Mouse (Mus musculus) forebrain, postnatal 0 days (tissue): ENCODE measurements around the gene Pnck. TPM values are rescaled to one million over a fixed set of nuclear protein-coding genes. Genes with fewer than 3 reads are reported as not detected.

Source experiments
- ATAC-seq: fragments of 200-750 bp; cut with Nextera tagmentation; 2 replicates; pipeline ENCODE4 v1.8.0; 2017; ENCODE audit warnings: mild to moderate bottlenecking, moderate library complexity
- DNase-seq: peaks from one replicate; pipeline ENCODE4 v3.0.0-alpha.2; 2015
- H3K27ac ChIP-seq: fragments of 300-500 bp; sonication (generic); 2 replicates; pipeline ENCODE4 v1.5.1; 2014; ENCODE audit warnings: low read depth, mild to moderate bottlenecking, antibody characterized with exemption, low read length, moderate library complexity, mixed read lengths
- H3K27me3 ChIP-seq: fragments of 300-500 bp; sonication (generic); 2 replicates; pipeline ENCODE4 v1.6.1; 2014; ENCODE audit warnings: mild to moderate bottlenecking, low read length, mixed read lengths; ENCODE audit not compliant: insufficient read depth
- H3K36me3 ChIP-seq: fragments of 300-500 bp; sonication (generic); 2 replicates; pipeline ENCODE4 v1.6.1; 2014; ENCODE audit warnings: mild to moderate bottlenecking, moderate library complexity; ENCODE audit not compliant: insufficient read depth
- H3K4me1 ChIP-seq: fragments of 300-500 bp; sonication (generic); 2 replicates; pipeline ENCODE4 v1.6.1; 2014; ENCODE audit warnings: antibody characterized with exemption; ENCODE audit not compliant: insufficient read depth
- H3K4me2 ChIP-seq: fragments of 300-500 bp; sonication (generic); 2 replicates; pipeline ENCODE4 v1.6.1; 2014; ENCODE audit warnings: low read depth, mild to moderate bottlenecking, moderate library complexity
- H3K4me3 ChIP-seq: fragments of 300-500 bp; sonication (generic); 2 replicates; pipeline ENCODE4 v1.5.1; 2014; ENCODE audit warnings: low read depth, low read length, mixed read lengths
- H3K9ac ChIP-seq: fragments of 300-500 bp; sonication (generic); 2 replicates; pipeline ENCODE4 v1.6.1; 2014; ENCODE audit warnings: mild to moderate bottlenecking
- H3K9me3 ChIP-seq: fragments of 300-500 bp; sonication (generic); 2 replicates; pipeline ENCODE4 v1.6.1; 2016; ENCODE audit warnings: low read length
- CTCF ChIP-seq: sonication (generic); IDR thresholded peaks from 2 replicates; pipeline ENCODE4 v1.5.1; 2016; ENCODE audit warnings: antibody characterized with exemption, control low read depth, low read depth
- WGBS: fragments of 180-500 bp; shearing (Covaris S2); extraction: QIAGEN DNeasy Blood & Tissue Kit; methylation state at CpG from one replicate; pipeline ENCODE4 v1.1.7; 2014; 5-methylcytosine and 5-hydroxymethylcytosine counted together
- polyA plus RNA-seq: library from polyadenylated mRNA; unstranded; fragments of >200 nt; fragmentation: Nextera tagmentation; extraction: Ambion mirVana; gene quantifications from 2 replicates; pipeline ENCODE4 v1.2.1, GENCODE M21; 2015
- total RNA-seq: library from RNA; depleted of rRNA; stranded (reverse); fragments of >200 nt; gene quantifications from 2 replicates; pipeline ENCODE4 v1.2.3, GENCODE M21; 2014

Gene Pnck
- total and polyA plus RNA-seq, 2 experiments from 2014 or later: 117 to 145 TPM

DNA sequence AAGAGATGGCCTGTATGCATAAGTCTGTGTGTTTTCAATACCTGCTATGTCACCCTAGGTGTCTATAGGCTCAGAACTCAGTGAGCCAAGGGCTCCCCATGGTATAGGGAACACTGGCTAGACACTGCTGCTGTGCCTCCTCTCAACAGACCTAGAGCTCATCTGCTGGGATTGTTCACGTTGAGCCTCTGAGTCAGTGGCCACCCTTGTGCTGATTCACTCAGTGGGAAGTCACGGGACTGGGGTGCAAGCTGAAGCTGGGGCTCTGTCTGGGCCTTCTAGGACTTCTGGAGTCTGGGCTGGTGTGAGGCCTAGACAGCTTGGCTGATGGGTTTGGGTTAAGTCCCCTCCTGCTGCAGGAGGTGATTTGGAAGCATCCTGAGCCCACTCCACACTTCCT is 15.3 kb upstream of the Pnck start:
- Histone ChIP-seq H3K27ac (no peak overlapping the region), H3K9me3 (no peaks in the 10 kb centered on the region), H3K9ac (no peak overlapping the region), H3K4me1 (no peaks in the 10 kb centered on the region), H3K27me3 (no peaks in the 10 kb centered on the region), H3K4me2 (peak overlapping the region; percentile 61), H3K36me3 (peaks cover 8% of the 10 kb centered on the region; the same call in 1 of the 2 replicates), H3K4me3 (peak overlapping the region; percentile 3; the same call in 1 of the 2 replicates)
- no peak for DNase-seq
- TF ChIP-seq CTCF: no peak
- WGBS: 67% methylated on average over 2 of the region's 2 CpGs
- no peak for ATAC-seq

DNA sequence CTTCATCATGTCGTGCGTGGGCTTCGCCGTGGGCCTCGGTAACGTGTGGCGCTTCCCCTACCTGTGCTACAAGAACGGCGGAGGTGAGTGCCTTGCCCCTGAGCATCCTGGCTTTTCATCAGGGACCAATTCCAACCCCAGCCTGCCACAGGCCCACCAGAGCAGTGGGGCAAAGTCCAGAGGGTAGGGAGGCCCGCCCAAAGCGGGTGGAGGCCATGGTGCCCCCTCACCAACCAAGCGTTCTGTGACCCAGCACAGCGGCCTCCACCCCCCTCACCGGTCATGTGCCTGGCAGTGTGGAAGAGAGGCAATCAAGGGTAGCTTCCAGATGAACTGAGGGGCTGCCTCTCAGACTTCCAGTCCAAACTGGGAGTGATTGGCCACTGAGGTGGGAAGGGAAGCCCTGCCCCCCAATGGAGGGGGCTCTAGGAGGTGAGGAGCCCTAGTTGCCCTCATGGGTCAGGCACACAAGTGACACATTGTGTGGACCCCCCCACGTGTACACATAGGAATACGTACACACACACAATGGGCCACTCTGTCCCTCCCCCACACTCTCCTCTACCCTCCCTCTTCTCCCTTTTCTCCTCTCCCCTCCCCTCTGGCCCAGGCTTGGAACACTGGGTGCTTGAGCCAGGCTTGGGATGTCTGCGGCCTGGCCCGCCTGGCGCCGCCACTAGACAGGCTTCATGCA is 14.2 kb upstream of the Pnck start:
- WGBS: 27% methylated on average over 20 of the region's 20 CpGs
- peak overlapping the region; percentile 62 for H3K27ac ChIP-seq
- H3K4me1 ChIP-seq: no peaks in the 10 kb centered on the region
- H3K9ac ChIP-seq: peak overlapping the region; percentile 64
- H3K36me3 ChIP-seq: 0 out of 2 replicates have a peak, but pooled peaks cover 4% of the 10 kb centered on the region
- ATAC-seq (peak; percentile 57), DNase-seq (peak; percentile 27)
- no peak for TF ChIP-seq CTCF
- no peaks in the 10 kb centered on the region for H3K9me3 ChIP-seq
- H3K4me2 ChIP-seq: peak overlapping the region; percentile 61
- no peaks in the 10 kb centered on the region for H3K27me3 ChIP-seq
- H3K4me3 ChIP-seq: peak overlapping the region; percentile 53

DNA sequence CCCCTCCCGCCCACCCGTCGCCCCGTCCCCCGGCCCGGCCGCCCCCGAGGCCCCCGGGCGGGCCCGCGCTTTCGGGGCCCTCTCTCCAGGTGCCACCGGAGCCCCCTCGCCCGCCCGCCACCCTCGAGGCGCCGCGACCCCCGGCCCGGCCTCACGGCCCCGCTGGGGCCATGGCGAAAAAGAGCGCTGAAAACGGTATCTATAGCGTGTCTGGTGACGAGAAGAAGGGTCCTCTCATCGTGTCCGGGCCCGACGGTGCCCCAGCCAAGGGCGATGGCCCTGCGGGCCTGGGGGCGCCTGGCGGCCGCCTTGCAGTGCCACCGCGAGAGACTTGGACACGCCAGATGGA is 13.7 kb upstream of the Pnck start:
- no peaks in the 10 kb centered on the region for H3K9me3 ChIP-seq
- DNase-seq (no peak), ATAC-seq (peak; percentile 12; the same call in 1 of the 2 replicates)
- peak overlapping the region; percentile 61 for H3K4me2 ChIP-seq
- peak overlapping the region; percentile 62 for H3K27ac ChIP-seq
- H3K4me3 ChIP-seq: peak overlapping the region; percentile 53
- 42% methylated on average over 28 of the region's 42 CpGs for WGBS
- H3K27me3 ChIP-seq: no peaks in the 10 kb centered on the region
- 0 out of 2 replicates have a peak, but pooled peaks cover 4% of the 10 kb centered on the region for H3K36me3 ChIP-seq
- no peaks in the 10 kb centered on the region for H3K4me1 ChIP-seq
- peak overlapping the region; percentile 64 for H3K9ac ChIP-seq
- no peak for TF ChIP-seq CTCF

DNA sequence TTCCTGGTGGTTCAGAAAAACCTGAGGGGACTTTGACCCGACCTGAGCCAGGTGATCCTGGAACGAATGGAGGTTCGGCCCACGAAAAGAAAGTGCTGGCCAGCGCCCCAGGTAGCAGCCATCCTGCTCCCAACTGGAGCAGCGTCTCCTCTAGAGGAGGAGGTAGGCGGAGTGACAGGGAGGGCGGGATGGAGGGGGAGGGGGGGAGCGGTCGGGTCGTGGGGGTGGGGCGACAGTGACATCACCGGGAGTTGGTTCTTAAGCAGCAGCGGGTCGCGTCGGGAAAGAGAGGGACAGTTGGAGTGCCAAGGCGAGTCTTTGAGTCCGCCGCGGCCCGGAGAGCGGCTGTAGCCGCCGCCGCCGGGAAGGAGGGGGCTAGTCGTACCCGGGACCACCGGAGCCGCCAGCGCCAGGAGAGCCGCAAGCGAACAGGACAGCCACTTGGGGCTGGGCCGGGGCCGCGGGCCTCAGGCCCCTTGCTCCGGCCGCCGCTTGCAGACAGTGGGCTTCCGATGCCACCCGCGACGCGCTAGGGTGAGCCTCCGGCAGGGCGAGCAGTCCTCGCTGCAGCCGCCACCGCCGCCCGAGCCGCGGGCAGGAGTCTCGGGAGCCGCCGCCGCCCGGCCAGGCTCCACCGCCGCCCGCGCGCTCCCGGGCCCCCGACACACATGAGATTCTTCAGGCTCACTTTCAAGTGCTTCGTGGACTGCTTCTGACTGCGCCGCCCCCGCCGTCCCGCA is 13.1 kb upstream of the Pnck start, which contains the start of gene Slc6a8:
TSS of gene Slc6a8 (plus strand) at position 272 of the 740 bp plus-strand sequence.
- TF ChIP-seq CTCF: no peak
- H3K27ac ChIP-seq: peak within 1 kb of the TSS; percentile 62
- 38% methylated on average over 64 of the region's 72 CpGs for WGBS
- no peaks in the 10 kb centered on the region for H3K9me3 ChIP-seq
- peak within 1 kb of the TSS; percentile 64 for H3K9ac ChIP-seq
- no peaks in the 10 kb centered on the region for H3K4me1 ChIP-seq
- DNase-seq (peak; percentile 74), ATAC-seq (peak; percentile 73)
- peak within 1 kb of the TSS; percentile 61 for H3K4me2 ChIP-seq
- 0 out of 2 replicates have a peak, but pooled peaks cover 4% of the 10 kb centered on the region for H3K36me3 ChIP-seq
- peak within 1 kb of the TSS; percentile 53 for H3K4me3 ChIP-seq
- no peaks in the 10 kb centered on the region for H3K27me3 ChIP-seq

GRCm38 (mm10) chrX:73672031-73672431 is 12.1 kb upstream of the Pnck start:
- Histone ChIP-seq H3K9ac (no peak overlapping the region), H3K4me2 (no peak overlapping the region), H3K27me3 (no peaks in the 10 kb centered on the region), H3K27ac (0 out of 2 replicates have a peak overlapping the region, but pooled peaks have one; percentile 29), H3K9me3 (no peaks in the 10 kb centered on the region), H3K36me3 (0 out of 2 replicates have a peak, but pooled peaks cover 4% of the 10 kb centered on the region), H3K4me3 (no peak overlapping the region), H3K4me1 (no peaks in the 10 kb centered on the region)
- peak; percentile 53 for TF ChIP-seq CTCF
- 47% methylated on average over 4 of the region's 4 CpGs for WGBS
- peak; percentile 54 for ATAC-seq
- DNase-seq: peak; percentile 52

- Histone ChIP-seq H3K4me1 (no peaks in the 10 kb centered on the region), H3K9ac (no peak overlapping the region), H3K9me3 (no peaks in the 10 kb centered on the region), H3K27ac (no peak overlapping the region), H3K36me3 (no peaks in the 10 kb centered on the region), H3K27me3 (no peaks in the 10 kb centered on the region), H3K4me2 (no peak overlapping the region), H3K4me3 (no peak overlapping the region)
- ATAC-seq: no peak
- peak; percentile 37 for TF ChIP-seq CTCF
- peak; percentile 18 for DNase-seq
Measured at GRCm38 (mm10) chrX:73663143-73663542, 3.2 kb upstream of the Pnck start.

- no peaks in the 10 kb centered on the region for H3K4me1 ChIP-seq
- DNase-seq: no peak
Measured at GRCm38 (mm10) chrX:73660284-73660665, 358 bp upstream of the Pnck start.

More at GRCm38 (mm10) chrX:73660284-73660665, 358 bp upstream of the Pnck start:
- Histone ChIP-seq H3K9me3 (no peaks in the 10 kb centered on the region), H3K27me3 (no peaks in the 10 kb centered on the region), H3K9ac (peak overlapping the region; percentile 75), H3K4me2 (peak overlapping the region; percentile 57), H3K27ac (peak overlapping the region; percentile 85), H3K36me3 (no peaks in the 10 kb centered on the region; the same call in 1 of the 2 replicates), H3K4me3 (peak overlapping the region; percentile 49)
- 48% methylated on average over 3 of the region's 3 CpGs for WGBS
- ATAC-seq: peak; percentile 13
- TF ChIP-seq CTCF: no peak
